ENCODE assay signal across 7 mouse cellular contexts in the genomic region with DNA sequence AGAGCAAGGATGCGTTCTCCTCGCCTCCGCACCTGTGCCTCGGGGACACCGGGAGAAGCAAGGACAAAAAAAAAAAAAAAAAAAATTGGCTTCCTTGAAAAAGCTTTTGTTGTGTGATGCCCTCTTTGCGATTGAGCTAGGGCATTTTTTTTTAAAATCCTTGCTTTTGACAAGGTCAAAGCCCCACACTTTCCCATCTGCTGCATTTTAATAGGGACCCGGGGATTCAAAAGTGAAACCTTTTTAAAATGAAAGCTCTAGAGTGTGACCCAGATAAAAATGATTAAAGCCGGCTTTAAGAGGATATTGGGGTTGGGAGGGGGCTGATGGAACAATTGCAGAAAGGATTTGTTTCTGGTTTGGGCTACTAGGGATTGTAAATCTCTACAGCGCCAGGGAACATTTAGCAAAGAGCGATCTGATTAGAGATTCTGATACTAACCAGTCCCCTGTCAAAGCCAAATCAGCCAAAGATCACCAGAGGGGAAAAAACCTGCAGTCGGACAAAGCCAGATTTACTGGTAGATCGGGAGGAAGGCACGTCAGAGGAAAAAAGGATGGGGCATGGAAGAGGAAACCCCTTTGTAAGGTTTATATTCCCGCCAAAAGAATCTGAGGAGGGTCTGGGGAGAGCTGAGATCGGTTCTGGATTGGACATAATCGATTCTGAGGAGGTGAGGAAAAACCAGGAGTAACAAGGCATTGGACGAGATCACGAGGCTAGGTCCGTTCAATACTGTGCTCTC. TPM values are rescaled to one million over a fixed set of nuclear protein-coding genes. Genes with fewer than 3 reads are reported as not detected.
A peak's percentile ranks its signal among the peaks of the same experiment; 100 is the strongest.
DNase-seq lines count a peak whose midpoint lies in the region; ATAC-seq and TF ChIP-seq lines count a peak whose summit lies in the region.

No protein-coding gene starts in this region.

- ATAC-seq in kidney, embryonic 15.5 days (replicated peaks; ENCODE audit: low FRiP score), result no peak
- ATAC-seq in stomach, postnatal 0 days (ENCODE audit: low FRiP score, low TSS enrichment), result no peak

- H3K4me1 ChIP-seq in CH12.LX (ENCODE audit: control insufficient read depth in 1 of 2, insufficient read depth in 2 of 2), result peaks cover 2 to 20% of the 10 kb centered on the region in 2 experiments; a peak in 3 of 4 replicates
- peaks cover 15% of the 10 kb centered on the region for H3K4me1 ChIP-seq in kidney, embryonic 15.5 days
- no peaks in the 10 kb centered on the region for H3K4me1 ChIP-seq in stomach, postnatal 0 days (replicated peaks; ENCODE audit: control insufficient read depth, insufficient read depth)

- H3K9ac ChIP-seq in CH12.LX (ENCODE audit: insufficient read depth, low read depth), result peak overlapping the region; percentile 92
- H3K9ac ChIP-seq in kidney, embryonic 15.5 days, result peak overlapping the region; percentile 95
- peak overlapping the region; percentile 97 for H3K9ac ChIP-seq in stomach, postnatal 0 days (ENCODE audit: low read length)

- WGBS in kidney, embryonic 15.5 days, result under 1% methylated on average over 19 of the region's 19 CpGs
- WGBS in stomach, postnatal 0 days, result under 1% methylated on average over 19 of the region's 19 CpGs

- in situ Hi-C loops in CH12.LX (cut with MboI; ENCODE audit: low pct_ligation_motif_present, low pct_unique_long_range_greater_than_20kb, low sequenced_read_pairs), result no loop called here

- dilution Hi-C loops in CH12.LX (cut with MboI; ENCODE audit: extremely low pct_ligation_motif_present, extremely low pct_unique_long_range_greater_than_20kb, low sequenced_read_pairs), result no loop called here

- peak overlapping the region; percentile 60; the same call in 1 of the 2 replicates for H3K27ac ChIP-seq in CH12.LX (ENCODE audit: insufficient read depth, low read depth)
- H3K27ac ChIP-seq in kidney, embryonic 15.5 days, result peak overlapping the region; percentile 99
- H3K27ac ChIP-seq in stomach, postnatal 0 days (replicated peaks), result peak overlapping the region; percentile 96

- no peaks in the 10 kb centered on the region for H3K9me3 ChIP-seq in CH12.LX (replicated peaks; ENCODE audit: low read length)
- H3K9me3 ChIP-seq in kidney, embryonic 15.5 days (replicated peaks), result no peaks in the 10 kb centered on the region
- H3K9me3 ChIP-seq in stomach, postnatal 0 days (ENCODE audit: control insufficient read depth, low read length), result no peaks in the 10 kb centered on the region

- TF ChIP-seq RAD21 in CH12.LX (IDR thresholded peaks at IDR 0.05; ENCODE audit: low read depth, low read length), result no peak

- H3K4me3 ChIP-seq in CH12.LX (replicated peaks in 1 of 3; ENCODE audit: low read depth in 2 of 3, low read length in 2 of 3, poor library complexity in 1 of 3), result peak overlapping the region; percentile 41 to 82 (median 77)
- peak overlapping the region; percentile 89 for H3K4me3 ChIP-seq in kidney, embryonic 15.5 days (replicated peaks)
- peak overlapping the region; percentile 96 for H3K4me3 ChIP-seq in stomach, postnatal 0 days (ENCODE audit: low read depth, low read length)

- peaks cover 8% of the 10 kb centered on the region; the same call in 1 of the 2 replicates for H3K79me2 ChIP-seq in CH12.LX (replicated peaks; ENCODE audit: control insufficient read depth, extremely low read depth, insufficient read depth, poor library complexity, severe bottlenecking)

- TF ChIP-seq CTCF in CH12.LX (conservative IDR thresholded peaks at IDR 0.05 in 1 of 2, IDR thresholded peaks at IDR 0.05 in 1 of 2; ENCODE audit: low read depth in 2 of 2, low read length in 2 of 2), result no peak
- no peak for TF ChIP-seq CTCF in stomach, postnatal 0 days (IDR thresholded peaks at IDR 0.05; ENCODE audit: low read depth)

- H3K27me3 ChIP-seq in CH12.LX (replicated peaks), result peaks cover 8% of the 10 kb centered on the region
- H3K27me3 ChIP-seq in kidney, embryonic 15.5 days, result no peaks in the 10 kb centered on the region
- H3K27me3 ChIP-seq in stomach, postnatal 0 days (ENCODE audit: control insufficient read depth, insufficient read depth, low read length), result no peaks in the 10 kb centered on the region

- H3K4me2 ChIP-seq in CH12.LX (ENCODE audit: insufficient read depth, low read depth, poor library complexity, severe bottlenecking), result peak overlapping the region; percentile 100
- H3K4me2 ChIP-seq in kidney, embryonic 15.5 days, result peak overlapping the region; percentile 89
- peak overlapping the region; percentile 69 for H3K4me2 ChIP-seq in stomach, postnatal 0 days (replicated peaks; ENCODE audit: low read depth)

- no peak for TF ChIP-seq POLR2A in CH12.LX (IDR thresholded peaks at IDR 0.05; ENCODE audit: low read depth, low read length)

- DNase-seq in 3T3-L1 (ENCODE audit: low read depth, low spot score) (peak; percentile 33), CH12.LX (ENCODE audit: extremely low read depth) (peak; percentile 24)
- DNase-seq in cerebellum, postnatal 10 days, result peak; percentile 67 to 76
- peak; percentile 20 to 34 for DNase-seq in heart, adult 9 months (ENCODE audit: low spot score in 2 of 2)
- peak; percentile 17 for DNase-seq in lung, postnatal 36 days
- no peak for DNase-seq in stomach, postnatal 0 days (ENCODE audit: low spot score)

- peaks cover 0 to 1% of the 10 kb centered on the region in 2 experiments for H3K36me3 ChIP-seq in CH12.LX (replicated peaks in 1 of 2; ENCODE audit: control insufficient read depth in 1 of 2, insufficient read depth in 1 of 2, low read length in 1 of 2)
- no peaks in the 10 kb centered on the region for H3K36me3 ChIP-seq in kidney, embryonic 15.5 days
- H3K36me3 ChIP-seq in stomach, postnatal 0 days (ENCODE audit: control insufficient read depth, insufficient read depth, low read length), result no peaks in the 10 kb centered on the region

- TF ChIP-seq EP300 in CH12.LX (IDR thresholded peaks at IDR 0.05; ENCODE audit: low read length), result peak; percentile 11; the same call in 1 of the 2 replicates
- TF ChIP-seq EP300 in stomach, postnatal 0 days (optimal IDR thresholded peaks at IDR 0.05), result no peak

TF ChIP-seq in CH12.LX, 34 proteins besides CTCF, POLR2A, EP300 and RAD21:
- no peak for TF ChIP-seq IRF4 (IDR thresholded peaks at IDR 0.05; ENCODE audit: low read depth, low read length)
- peak; percentile 82 for TF ChIP-seq ZNF384 (IDR thresholded peaks at IDR 0.05; ENCODE audit: low read depth, low read length)

RNA-seq across cellular contexts. Expression of gene Zdhhc17, which starts 0.7 kb away (rescaled TPM):
- total RNA-seq in CH12.LX (2012; rRNA removed) (6.7 and 8.0 TPM in 2 replicates), CH12.LX (2014; rRNA removed) (7.3 and 7.7 TPM in 2 replicates)
- 5.1 and 5.8 TPM in 2 replicates for polyA plus RNA-seq in CH12.LX (2012; ENCODE audit: insufficient read length, low read depth)
- polyA plus RNA-seq in kidney, embryonic 15.5 days (2015; fragmentation: Nextera tagmentation; extraction: Ambion mirVana), result 24.7 and 24.9 TPM in 2 replicates
- 6.1 and 6.4 TPM in 2 replicates for polyA plus RNA-seq in stomach, postnatal 0 days (2015; fragmentation: Nextera tagmentation; extraction: Ambion mirVana)
